Mouse (Mus musculus): ENCODE measurements around the gene Adnp.

The Adnp gene

DNA sequence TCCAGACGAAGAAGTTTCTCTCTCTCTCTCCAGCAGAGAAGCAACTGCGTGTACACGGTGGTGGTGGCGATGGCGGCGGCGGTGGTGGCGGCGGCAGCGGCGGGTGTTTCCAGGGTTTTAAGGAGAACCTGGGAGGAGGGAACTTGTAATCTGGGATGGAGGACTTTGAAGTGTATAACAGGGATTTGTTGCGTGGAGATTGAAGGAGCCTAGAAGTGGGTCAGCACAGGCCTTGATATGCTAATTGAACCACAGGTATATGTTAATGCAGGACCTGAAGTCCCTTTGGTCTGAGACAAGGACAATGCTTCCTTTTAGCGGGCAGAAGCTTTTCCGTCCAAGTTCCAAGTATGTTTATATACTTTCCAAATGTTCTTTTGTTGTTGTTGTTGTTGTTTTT is 50.6 kb downstream of the Adnp start:
- DNase-seq (ENCODE audit: low spot score in 2 of 2) = no peak

DNA sequence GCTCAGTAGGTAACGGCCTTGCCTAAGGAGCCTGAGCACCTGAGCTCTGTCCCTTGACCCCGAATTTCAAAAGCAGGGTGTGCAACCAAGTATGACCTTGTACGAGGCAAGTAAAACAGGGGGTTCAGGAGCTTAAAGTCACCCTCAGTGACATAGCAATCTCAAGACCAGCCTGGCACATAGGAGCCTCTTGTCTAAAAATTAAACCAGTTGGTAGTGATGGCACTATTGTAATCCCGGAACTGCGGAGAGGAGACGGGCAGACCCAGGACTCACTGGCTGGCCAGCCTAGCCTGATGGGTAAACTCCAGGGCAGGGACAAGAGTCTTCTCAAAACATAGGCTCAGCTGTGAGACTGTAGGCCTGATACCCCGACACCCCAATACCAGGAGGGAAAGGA is 51.2 kb downstream of the Adnp start:
- no peak for DNase-seq (ENCODE audit: low spot score in 2 of 2)

DNA sequence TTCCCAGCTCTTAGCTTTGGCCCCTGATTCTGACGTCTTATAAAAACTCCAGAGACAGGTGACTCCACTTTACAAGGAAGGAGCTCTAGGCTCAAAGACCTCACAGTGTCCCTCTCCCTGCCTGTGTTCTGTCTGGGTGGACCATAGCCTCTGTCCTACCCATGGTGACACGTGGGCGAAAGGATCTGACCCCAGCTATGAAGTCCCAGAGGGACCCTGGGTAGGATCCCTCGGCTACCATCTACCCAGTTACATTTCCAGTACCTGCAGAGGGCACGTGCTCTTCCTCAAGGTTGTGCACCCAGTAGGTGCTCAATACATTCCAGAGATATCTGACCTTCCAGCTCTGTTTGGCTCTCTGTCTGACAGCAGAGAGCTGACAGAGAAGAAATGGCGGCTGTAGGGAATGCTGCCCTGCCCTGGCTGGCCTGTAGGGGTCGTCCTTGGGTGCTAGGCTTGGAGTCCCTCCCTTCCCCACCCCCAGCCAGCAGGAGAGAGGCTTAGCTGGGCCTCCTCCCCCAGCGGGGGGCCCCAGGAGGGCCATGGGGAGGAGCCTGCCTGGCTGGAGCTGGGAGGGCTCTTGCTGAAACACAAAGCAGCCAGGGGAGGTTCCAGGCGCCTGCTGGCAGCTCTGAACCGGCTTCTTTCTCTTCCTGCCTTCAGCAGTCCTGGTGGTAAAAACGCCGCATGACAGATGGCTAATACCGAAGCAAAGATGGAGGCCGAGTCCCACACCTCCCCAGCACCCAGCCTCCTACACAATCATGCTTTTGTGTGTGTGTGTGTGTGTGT is 52.6 kb downstream of the Adnp start:
- DNase-seq (ENCODE audit: low spot score in 2 of 2) = peak; percentile 30 to 39

DNA sequence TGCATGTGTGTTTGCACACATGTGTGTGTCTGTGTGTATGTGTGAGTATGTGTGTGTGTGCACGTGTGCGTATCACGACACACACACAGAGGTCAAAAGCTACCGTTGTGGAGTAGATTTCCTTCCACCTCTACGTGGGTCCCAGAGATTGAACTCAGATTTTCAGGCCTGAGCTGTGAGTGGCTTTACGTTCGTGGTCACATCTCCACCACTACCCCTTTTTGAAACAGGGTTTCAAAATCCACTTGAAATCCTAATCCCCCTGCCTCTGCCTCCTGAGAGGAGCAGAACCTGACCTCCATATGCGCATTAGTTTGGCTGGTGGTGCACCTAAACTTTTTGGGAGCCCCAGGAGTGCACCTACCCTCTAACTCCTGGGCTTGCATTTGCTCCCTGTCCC is 57.7 kb downstream of the Adnp start:
- DNase-seq (ENCODE audit: low spot score in 2 of 2) = no peak

DNA sequence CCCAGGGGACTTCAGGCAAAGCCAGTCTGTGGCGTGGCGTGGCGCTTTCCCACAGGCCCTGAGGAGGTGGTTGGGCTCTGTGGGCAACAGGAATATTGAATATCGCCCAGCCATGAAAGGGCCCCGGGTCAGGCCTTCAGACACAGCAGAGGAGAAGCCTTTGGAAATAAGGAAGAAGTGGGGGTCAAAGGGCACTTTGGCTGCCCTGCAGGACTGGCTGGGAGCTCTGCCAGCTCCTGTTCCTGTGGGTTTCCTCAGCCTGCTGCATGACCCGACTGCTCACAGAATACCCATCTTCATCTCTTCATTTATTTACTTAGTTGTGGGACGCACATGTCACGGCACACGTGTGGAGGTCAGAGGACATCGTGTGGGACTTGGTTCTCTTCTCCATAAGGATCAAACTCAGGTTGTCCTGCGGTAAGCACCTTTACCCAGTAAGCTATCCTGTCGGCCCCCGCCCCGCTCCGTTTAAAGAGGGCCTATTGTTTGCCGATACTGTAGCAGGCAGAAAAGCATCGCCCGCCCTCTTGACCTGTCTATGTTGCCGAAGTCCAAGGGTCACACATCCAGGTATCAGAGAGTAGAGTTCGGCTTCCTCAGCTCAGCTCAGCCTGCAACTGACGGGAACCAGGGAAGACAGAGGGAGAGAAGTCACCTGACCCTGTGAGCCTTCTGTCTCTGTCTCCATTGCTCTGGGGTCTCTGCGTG is 59.0 kb downstream of the Adnp start:
- DNase-seq (ENCODE audit: low spot score in 2 of 2) = no peak

DNA sequence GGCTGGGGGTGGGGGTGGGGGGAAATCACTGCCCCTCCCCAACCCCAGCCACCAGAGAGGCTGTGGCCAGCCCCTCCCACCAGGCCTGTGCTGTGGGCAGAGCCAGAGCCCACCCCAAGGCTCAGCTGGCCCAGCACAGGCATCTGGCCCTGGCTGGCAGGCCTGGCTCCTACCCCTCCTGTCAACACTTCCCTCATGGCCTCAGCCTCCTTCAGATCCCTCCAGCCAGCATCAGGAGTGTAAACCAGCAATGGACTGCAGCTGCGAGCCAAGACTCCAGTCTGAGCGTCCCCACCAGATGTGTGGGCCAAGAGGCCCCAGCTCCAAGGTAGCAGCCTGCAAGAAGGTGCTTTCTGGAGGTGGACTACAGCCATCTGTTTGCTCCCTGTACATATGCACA is 61.5 kb downstream of the Adnp start:
- no peak for DNase-seq (ENCODE audit: low spot score in 2 of 2)

DNA sequence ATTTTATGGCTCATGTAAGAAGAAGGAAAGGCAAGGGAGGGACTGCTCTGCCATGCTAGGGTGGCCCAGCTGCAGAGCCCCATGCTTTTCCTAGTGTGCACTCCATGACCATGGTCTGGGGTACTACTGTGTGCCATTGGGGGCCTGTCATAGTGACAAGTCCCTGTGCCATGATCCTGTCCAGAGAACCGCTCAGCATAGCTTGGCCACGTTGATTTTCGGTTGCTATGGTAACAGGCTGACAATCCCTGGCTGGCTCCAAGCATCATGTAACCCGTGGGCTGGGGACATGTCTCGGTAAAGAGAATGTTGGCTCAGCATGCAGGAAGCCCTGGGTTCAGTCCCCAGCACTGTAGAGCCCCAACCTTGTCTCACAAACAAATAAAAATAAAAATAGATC is 63.1 kb downstream of the Adnp start:
- DNase-seq (ENCODE audit: low spot score in 2 of 2) = no peak

DNA sequence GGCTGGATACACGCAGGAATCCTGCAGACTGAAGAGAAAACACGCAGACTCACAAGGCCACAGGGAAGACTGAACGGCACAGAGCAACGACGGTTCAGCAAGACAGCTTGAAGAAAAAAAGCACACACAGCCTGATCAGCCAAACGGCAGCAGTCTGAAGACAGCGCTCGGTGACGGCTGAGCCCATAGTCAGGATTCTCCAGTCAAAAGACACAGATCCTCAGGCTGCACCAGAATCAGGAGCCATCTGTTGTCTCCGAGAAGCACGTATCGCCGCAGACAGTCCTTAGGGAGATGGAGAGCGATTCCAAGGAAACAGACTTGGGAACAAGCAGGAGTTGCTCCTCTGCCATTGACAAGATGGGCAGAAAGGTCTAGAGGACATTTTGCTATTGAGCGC is 69.8 kb downstream of the Adnp start:
- peak in 1 of 2 experiments; percentile 44 for DNase-seq (ENCODE audit: low spot score in 2 of 2)

Measured in frontal cortex, postnatal 36 days (tissue).